Mouse (Mus musculus): ENCODE data around the gene Lrrn4.

The Lrrn4 gene

DNA sequence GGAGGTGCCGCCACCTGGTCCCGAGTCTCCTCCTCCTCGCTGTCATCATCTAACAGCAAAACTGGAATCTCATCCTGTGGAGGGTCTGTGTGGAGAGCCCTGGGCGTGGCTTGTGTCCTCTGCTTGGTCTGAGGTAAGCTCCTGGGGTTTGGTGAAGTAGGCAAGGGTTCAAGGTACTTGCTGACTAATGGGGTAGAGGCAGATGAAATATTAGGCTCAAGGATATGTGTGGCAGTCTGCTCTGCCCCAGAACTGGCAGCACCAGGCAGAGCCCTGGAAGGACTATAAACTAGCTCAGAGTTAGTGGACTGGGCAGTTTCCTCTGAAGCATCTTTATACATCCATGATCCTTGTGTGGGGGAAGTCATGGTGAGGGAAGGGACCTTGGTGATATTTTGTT lies 10.4 kb downstream of the Lrrn4 start:
- CTCF ChIA-PET: no interaction called here

DNA sequence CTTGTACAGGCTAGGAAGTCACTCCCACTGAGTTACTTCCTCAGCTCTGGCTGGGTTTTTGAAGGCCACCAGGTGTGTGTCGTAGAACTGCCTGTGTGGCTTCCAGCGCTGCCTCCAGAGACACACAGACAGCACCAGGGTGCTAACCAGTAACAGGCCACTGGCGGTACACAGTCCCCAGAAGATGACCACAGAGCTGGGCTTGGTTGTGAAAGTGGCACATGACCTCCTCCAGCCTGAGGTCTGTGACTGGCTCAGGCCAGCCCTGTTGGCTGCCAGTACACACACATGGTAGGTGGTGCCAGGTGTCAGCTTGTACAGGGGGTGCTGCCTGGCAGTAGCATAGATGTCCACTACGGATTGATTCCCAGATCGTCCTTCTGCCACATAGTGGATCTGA lies 11.0 kb downstream of the Lrrn4 start:
- CTCF ChIA-PET: no interaction called here

DNA sequence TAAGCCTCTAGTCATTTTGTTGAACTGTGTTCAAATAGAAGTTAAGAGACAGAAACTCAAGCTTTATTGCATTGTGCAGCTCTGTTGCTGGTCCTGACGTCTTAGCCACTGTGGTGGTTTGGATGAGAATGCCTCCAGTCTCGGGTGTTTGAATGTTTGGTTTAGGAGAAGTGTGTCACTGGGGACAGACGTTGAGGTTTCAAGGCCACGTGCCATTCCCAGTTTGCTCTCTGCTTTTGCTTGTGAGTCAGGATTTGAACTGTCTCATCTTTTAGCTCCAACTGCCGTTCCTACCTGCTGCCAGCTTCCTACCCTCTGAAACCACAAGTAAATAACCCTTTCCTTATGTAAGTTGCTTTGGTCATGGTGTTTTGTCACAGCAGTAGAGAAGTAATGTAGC lies 13.2 kb downstream of the Lrrn4 start:
- CTCF ChIA-PET: no interaction called here

- CTCF ChIA-PET: no interaction called here
These were observed 17.4 kb downstream of the Lrrn4 start for GRCm38 (mm10) chr2:132863325-132863724.

- CTCF ChIA-PET: no interaction called here
These were observed 19.2 kb downstream of the Lrrn4 start for GRCm38 (mm10) chr2:132861456-132861855.

DNA sequence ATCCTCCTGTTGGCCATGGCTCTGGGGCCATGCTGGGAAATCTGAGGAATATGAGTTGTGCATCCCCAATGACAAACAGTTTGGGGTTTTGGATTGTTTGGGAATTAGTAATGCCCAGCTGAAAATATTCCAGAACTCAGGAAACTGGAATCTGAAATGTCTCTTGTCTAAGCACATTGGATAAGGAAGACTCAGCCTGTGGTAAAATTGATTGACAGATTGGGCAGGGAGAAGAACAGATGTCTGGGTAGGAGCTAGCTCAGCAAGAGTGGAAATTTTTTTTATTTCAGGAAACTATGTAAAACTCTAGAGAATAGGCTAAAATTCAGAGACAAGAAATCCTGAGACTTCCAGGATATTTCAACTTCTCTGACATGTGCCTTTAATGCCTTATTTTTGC lies 20.3 kb downstream of the Lrrn4 start:
- CTCF ChIA-PET: no interaction called here

GRCm38 (mm10) chr2:132856333-132856732 lies 24.4 kb downstream of the Lrrn4 start:
- CTCF ChIA-PET: no interaction called here

GRCm38 (mm10) chr2:132853051-132853450 lies 27.6 kb downstream of the Lrrn4 start:
- CTCF ChIA-PET: no interaction called here

DNA sequence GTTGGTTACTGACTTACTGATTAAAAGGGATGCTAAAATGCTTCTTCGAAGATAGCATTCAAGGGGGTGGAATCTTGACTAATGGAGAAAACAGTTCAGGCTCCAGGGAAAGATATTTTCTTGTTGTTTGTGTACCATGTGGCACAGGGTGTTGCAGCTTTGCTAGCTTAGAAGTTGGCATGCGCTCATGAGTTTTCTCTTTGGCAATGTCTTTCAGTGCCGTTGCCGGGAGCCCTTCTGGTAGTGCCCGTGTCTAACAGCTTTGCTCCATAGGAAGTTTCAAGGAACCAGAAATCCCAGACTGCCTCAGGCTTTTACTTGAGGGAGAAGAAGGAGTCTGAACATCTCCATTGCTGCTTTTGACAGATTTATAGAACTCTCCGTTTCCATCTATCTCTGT lies 31.6 kb downstream of the Lrrn4 start:
- CTCF ChIA-PET: no interaction called here

DNA sequence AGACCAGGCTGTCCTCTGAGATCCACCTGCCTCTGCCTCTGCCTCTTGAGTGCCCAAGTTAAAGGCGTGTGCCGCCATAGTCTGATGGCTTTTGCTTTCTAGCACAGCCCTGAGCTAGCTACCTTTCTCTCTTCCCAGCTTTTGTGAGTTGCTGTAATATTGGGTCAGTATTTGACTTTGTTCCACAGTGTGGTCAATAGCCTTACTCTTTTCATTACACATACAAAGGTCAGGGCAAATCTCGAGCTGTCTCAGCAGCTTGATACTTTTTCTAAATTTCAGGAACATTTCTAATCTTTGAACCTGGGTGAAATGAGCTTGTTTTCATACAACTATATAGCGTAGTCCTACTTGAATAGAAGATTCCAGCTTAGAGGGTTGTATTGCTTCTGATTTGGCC lies 32.3 kb downstream of the Lrrn4 start:
- CTCF ChIA-PET: no interaction called here

GRCm38 (mm10) chr2:132847581-132847980 lies 33.1 kb downstream of the Lrrn4 start:
- CTCF ChIA-PET: interaction anchor here (0.6 kb wide), 1 partner anchor 38 kb away, joined by 4 read pairs; no protein-coding TSS in a partner anchor

DNA sequence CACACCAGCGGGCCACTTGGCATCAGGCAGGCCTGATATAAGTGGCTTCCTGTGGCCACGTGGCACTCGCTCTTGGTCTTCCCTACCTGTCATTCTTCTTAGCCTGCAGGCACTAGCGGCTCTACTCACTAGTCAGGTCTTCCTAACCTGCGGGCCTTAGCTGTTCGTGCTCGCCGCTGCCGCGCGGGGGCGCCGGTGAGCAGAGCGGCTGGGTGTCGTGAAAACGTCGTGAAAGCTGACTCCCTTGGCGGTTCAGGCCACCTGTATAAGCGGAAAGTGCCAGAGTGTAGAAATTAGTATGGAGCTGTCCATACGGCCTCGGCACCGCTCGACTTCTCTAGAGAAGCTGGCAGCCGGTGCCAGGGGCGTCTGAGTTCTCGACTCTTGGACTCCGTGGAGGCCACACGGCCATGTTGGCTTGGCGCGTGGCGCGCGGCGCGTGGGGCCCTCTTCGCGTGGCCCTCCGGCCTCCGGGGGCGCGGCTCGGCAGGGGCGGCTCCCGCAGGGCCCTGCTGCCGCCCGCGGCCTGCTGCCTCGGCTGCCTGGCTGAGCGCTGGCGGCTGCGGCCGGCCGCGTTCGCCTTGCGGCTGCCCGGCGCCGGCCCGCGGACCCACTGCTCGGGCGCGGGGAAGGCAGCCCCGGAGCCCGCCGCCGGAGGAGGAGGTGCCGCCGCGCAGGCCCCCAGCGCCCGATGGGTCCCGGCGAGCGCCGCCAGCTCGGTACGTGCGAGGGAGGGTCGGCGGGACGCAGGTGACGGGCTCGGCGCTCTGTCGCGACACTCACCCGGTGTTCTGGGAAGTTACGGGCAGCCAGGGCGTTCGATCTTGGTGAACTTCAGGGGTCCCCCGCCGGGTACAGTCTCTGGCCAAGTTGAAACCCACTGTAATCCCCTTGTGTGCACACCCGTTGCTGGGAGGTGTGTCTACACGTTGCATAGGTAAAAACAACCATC lies 34.0 kb downstream of the Lrrn4 start, which contains the start of gene Crls1:
Crls1 (plus strand) TSS at position 260 of the 952 bp plus-strand sequence.
- CTCF ChIA-PET: no interaction called here

DNA sequence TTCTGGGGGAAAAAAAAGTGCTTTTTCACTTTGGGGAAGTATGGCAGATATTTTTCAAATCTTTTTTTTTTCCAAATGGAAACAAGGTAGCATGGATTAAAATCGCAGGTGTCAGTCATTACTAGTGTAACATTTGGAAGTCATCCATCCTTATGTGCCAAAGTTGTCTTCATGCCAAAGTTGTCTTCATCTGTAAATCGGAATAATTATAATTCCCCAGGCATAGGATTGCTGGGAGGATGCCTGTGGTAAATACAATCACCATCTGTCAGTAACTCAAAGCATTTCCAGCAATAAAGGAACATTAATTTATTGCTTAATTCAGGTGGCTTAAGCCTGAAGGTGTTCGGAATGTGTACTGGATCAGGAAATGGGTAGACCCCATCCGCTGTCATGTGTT lies 39.6 kb downstream of the Lrrn4 start:
- CTCF ChIA-PET: no interaction called here
